Mouse (Mus musculus): ENCODE results near the gene Bend3. TPM values are rescaled to one million over a fixed set of nuclear protein-coding genes. Genes with fewer than 3 reads are reported as not detected.

Gene Bend3
- polyA plus RNA-seq, 1 experiment from 2014 or later, result 8.8 TPM

DNA sequence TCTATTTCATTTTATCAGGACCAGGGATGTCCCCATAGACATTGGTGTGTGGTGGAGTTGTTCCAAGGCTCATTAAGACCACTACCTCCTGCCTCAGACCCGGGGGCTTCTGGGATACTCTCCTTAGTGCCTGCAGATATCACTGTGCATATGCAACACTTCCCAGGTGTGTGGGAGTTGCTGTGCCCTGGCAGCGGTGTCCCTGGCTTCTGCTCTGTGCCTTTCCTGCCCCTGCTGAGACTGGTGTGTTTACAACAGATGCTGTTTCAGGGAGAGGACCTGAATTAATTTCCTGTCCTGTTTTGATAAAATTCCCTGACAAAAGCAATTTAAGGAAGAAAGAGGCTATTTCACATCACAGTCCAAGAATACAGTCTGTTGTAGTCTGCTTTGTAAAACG lies 72.3 kb downstream of the Bend3 start:
- Histone ChIP-seq H3K4me3 (ENCODE audit: low read depth, low read length) (no peak overlapping the region), H3K9ac (ENCODE audit: low read depth, low read length) (no peak overlapping the region), H3K27ac (ENCODE audit: low read depth, low read length) (no peak overlapping the region), H3K4me2 (replicated peaks; ENCODE audit: low read depth, low read length) (no peak overlapping the region), H3K9me3 (ENCODE audit: control insufficient read depth, low read length) (no peaks in the 10 kb centered on the region), H3K27me3 (ENCODE audit: control insufficient read depth, insufficient read depth, low read length) (no peaks in the 10 kb centered on the region), H3K4me1 (replicated peaks; ENCODE audit: control insufficient read depth, insufficient read depth, low read length) (no peaks in the 10 kb centered on the region), H3K36me3 (ENCODE audit: control insufficient read depth, insufficient read depth, low read length) (no peaks in the 10 kb centered on the region)
- ATAC-seq (ENCODE audit: low FRiP score) (no peak), DNase-seq (ENCODE audit: low spot score) (no peak)
- WGBS, result 30% methylated on average over 3 of the region's 3 CpGs

- no peak for ATAC-seq (ENCODE audit: low FRiP score)
- no peak for DNase-seq (ENCODE audit: low spot score)
- WGBS, result 36% methylated on average over 3 of the region's 3 CpGs
These were observed 72.8 kb downstream of the Bend3 start for GRCm38 (mm10) chr10:43551388-43551787.

DNA sequence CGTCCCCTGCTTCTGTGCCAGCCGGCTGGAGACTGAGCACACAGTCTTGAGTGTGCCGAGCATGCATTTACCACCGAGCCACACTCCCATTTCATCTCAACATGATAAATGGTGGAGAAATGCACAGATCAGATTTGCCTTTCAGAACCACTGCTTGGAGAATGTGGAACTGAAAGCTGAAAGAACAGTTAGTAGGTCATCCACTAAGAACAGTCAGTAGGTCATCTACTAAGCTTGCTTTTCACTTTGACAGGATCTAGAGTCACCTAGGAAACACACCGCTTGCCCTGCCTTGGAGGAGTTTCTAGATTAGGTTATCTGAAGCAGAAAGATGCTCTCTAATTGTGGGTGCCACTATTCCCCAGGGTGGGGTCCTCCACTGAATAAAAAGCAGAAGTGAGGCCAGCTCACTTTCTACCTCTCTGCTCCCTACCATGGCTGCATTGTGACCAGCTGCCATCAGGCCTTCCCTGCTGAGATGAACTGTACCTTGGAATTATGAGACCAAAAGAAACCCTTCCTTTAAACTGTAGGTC lies 79.1 kb downstream of the Bend3 start:
- Histone ChIP-seq H3K4me3 (ENCODE audit: low read depth, low read length) (no peak overlapping the region), H3K27me3 (ENCODE audit: control insufficient read depth, insufficient read depth, low read length) (no peaks in the 10 kb centered on the region), H3K36me3 (ENCODE audit: control insufficient read depth, insufficient read depth, low read length) (no peaks in the 10 kb centered on the region), H3K4me2 (replicated peaks; ENCODE audit: low read depth, low read length) (no peak overlapping the region), H3K9me3 (ENCODE audit: control insufficient read depth, low read length) (no peaks in the 10 kb centered on the region), H3K9ac (ENCODE audit: low read depth, low read length) (no peak overlapping the region), H3K27ac (ENCODE audit: low read depth, low read length) (no peak overlapping the region), H3K4me1 (replicated peaks; ENCODE audit: control insufficient read depth, insufficient read depth, low read length) (no peaks in the 10 kb centered on the region)
- WGBS, result 92% methylated on average over 5 of the region's 5 CpGs
- no peak for DNase-seq (ENCODE audit: low spot score)
- ATAC-seq (ENCODE audit: low FRiP score), result no peak

More at GRCm38 (mm10) chr10:43551388-43551787, 72.8 kb downstream of the Bend3 start:
- H3K27ac ChIP-seq (ENCODE audit: low read depth, low read length), result no peak overlapping the region
- no peak overlapping the region for H3K4me3 ChIP-seq (ENCODE audit: low read depth, low read length)
- no peak overlapping the region for H3K9ac ChIP-seq (ENCODE audit: low read depth, low read length)
- no peaks in the 10 kb centered on the region for H3K4me1 ChIP-seq (replicated peaks; ENCODE audit: control insufficient read depth, insufficient read depth, low read length)
- H3K36me3 ChIP-seq (ENCODE audit: control insufficient read depth, insufficient read depth, low read length), result no peaks in the 10 kb centered on the region
- no peak overlapping the region for H3K4me2 ChIP-seq (replicated peaks; ENCODE audit: low read depth, low read length)
- no peaks in the 10 kb centered on the region for H3K9me3 ChIP-seq (ENCODE audit: control insufficient read depth, low read length)
- no peaks in the 10 kb centered on the region for H3K27me3 ChIP-seq (ENCODE audit: control insufficient read depth, insufficient read depth, low read length)

- H3K4me2 ChIP-seq (replicated peaks; ENCODE audit: low read depth, low read length), result no peak overlapping the region
- ATAC-seq (ENCODE audit: low FRiP score) (no peak), DNase-seq (ENCODE audit: low spot score) (no peak)
- H3K9ac ChIP-seq (ENCODE audit: low read depth, low read length), result no peak overlapping the region
- H3K4me1 ChIP-seq (replicated peaks; ENCODE audit: control insufficient read depth, insufficient read depth, low read length), result no peaks in the 10 kb centered on the region
- no peaks in the 10 kb centered on the region for H3K9me3 ChIP-seq (ENCODE audit: control insufficient read depth, low read length)
- H3K36me3 ChIP-seq (ENCODE audit: control insufficient read depth, insufficient read depth, low read length), result no peaks in the 10 kb centered on the region
- H3K4me3 ChIP-seq (ENCODE audit: low read depth, low read length), result no peak overlapping the region
- WGBS, result 82% methylated on average over 11 of the region's 11 CpGs
- no peaks in the 10 kb centered on the region for H3K27me3 ChIP-seq (ENCODE audit: control insufficient read depth, insufficient read depth, low read length)
- H3K27ac ChIP-seq (ENCODE audit: low read depth, low read length), result no peak overlapping the region
These were observed 80.7 kb downstream of the Bend3 start for GRCm38 (mm10) chr10:43559313-43559712.

GRCm38 (mm10) chr10:43560765-43561164 lies 82.1 kb downstream of the Bend3 start:
- ATAC-seq (ENCODE audit: low FRiP score) (no peak), DNase-seq (ENCODE audit: low spot score) (no peak)
- Histone ChIP-seq H3K4me2 (replicated peaks; ENCODE audit: low read depth, low read length) (no peak overlapping the region), H3K27me3 (ENCODE audit: control insufficient read depth, insufficient read depth, low read length) (no peaks in the 10 kb centered on the region), H3K4me1 (replicated peaks; ENCODE audit: control insufficient read depth, insufficient read depth, low read length) (no peaks in the 10 kb centered on the region), H3K9ac (ENCODE audit: low read depth, low read length) (no peak overlapping the region), H3K36me3 (ENCODE audit: control insufficient read depth, insufficient read depth, low read length) (no peaks in the 10 kb centered on the region), H3K4me3 (ENCODE audit: low read depth, low read length) (no peak overlapping the region), H3K27ac (ENCODE audit: low read depth, low read length) (no peak overlapping the region), H3K9me3 (ENCODE audit: control insufficient read depth, low read length) (no peaks in the 10 kb centered on the region)
- 40% methylated on average over 2 of the region's 2 CpGs for WGBS

DNA sequence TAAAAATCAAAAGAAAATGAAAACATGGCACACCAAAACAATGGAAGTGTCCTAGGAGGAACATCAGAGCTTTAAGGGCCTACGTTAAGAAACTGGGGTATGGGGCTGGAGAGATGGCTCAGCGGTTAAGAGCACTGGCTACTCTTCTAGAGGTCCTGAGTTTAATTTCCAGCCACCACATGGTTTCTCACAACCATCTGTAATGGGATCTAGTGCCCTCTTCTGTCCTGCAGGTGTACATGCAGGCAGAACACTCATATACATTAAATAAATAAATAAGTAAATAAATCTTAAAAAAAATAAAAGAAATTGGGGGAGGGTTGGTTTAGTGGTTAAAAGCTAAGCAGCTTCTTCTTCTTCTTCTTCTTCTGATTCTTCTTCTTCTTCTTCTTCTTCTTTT lies 82.7 kb downstream of the Bend3 start:
- Histone ChIP-seq H3K27me3 (ENCODE audit: control insufficient read depth, insufficient read depth, low read length) (no peaks in the 10 kb centered on the region), H3K27ac (ENCODE audit: low read depth, low read length) (no peak overlapping the region), H3K4me2 (replicated peaks; ENCODE audit: low read depth, low read length) (no peak overlapping the region), H3K36me3 (ENCODE audit: control insufficient read depth, insufficient read depth, low read length) (no peaks in the 10 kb centered on the region), H3K9me3 (ENCODE audit: control insufficient read depth, low read length) (no peaks in the 10 kb centered on the region), H3K9ac (ENCODE audit: low read depth, low read length) (no peak overlapping the region), H3K4me1 (replicated peaks; ENCODE audit: control insufficient read depth, insufficient read depth, low read length) (no peaks in the 10 kb centered on the region), H3K4me3 (ENCODE audit: low read depth, low read length) (no peak overlapping the region)
- DNase-seq (ENCODE audit: low spot score) (no peak), ATAC-seq (ENCODE audit: low FRiP score) (no peak)
- WGBS, result 88% methylated on average over 2 of the region's 2 CpGs

Other genes starting within 250 kb of the Bend3 start
- 9.6 and 16.8 TPM in 2 replicates for gene Gm9803, start 45.3 kb downstream of the Bend3 start, polyA plus RNA-seq (2014; fragmentation: Nextera tagmentation; extraction: Ambion mirVana)
- gene 1700021F05Rik, start 62.2 kb downstream of the Bend3 start, polyA plus RNA-seq (2014; fragmentation: Nextera tagmentation; extraction: Ambion mirVana), result 70.4 and 76.2 TPM in 2 replicates
- gene Cd24a, start 99.5 kb downstream of the Bend3 start, polyA plus RNA-seq (2014; fragmentation: Nextera tagmentation; extraction: Ambion mirVana), result 783 and 816 TPM in 2 replicates